Mouse (Mus musculus) neutrophil, adult 83 days (primary cell): ENCODE results near the gene Clmn. TPM values are rescaled to one million over a fixed set of nuclear protein-coding genes. Genes with fewer than 3 reads are reported as not detected.

Source experiments
- total RNA-seq, 2 experiments: library from RNA; stranded (reverse); gene quantifications; one replicate each; pipeline ENCODE4 v1.2.4; 2023

Clmn gene
- under 1 TPM; 0.04 to 0.11 TPM for total RNA-seq

DNA sequence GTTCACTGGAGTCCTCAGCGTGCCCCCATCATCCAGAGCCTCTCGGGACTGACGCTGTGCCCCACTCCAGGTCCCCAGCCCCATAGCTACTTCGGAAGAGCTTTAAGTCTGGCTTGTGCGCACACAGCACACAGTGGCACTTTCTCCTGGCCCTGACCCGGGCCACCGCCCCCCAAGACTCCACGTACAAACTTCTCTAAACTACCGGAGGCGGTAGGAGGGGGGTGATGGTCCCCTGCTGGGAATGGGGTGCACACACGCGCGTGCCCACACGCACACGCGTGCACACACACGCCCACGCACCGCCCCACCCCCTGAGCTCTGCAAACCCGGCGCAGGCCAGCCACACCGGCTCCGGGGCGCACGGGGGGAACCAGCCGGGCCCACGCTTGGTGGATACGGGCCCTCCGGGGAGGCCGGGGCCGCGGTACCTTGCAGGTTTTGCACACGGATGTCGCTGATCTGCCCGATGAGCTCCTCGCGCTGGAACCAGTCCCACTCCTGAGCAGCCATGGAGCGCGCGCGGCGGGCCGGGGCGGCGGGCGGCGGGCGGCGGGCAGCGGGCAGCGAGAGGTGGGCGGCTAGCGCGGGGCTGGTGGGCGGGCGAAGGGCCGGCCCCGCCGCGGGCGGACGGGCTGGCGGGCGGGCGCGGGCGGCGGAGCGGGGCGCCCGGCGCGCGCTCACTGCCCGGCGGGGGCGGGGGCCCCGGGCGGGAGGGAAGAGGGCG lies at the start of gene Clmn:
TSS of gene Clmn (minus strand) at position 638 of the 727 bp plus-strand sequence.

GRCm38 (mm10) chr12:104751814-104752765 lies 112.8 kb downstream of the Clmn start, which contains the start of gene Dicer1:
Gene Dicer1, minus strand, starts transcription at chr12:104751952.

Other genes with a start within 250 kb of the Clmn start
- 10 to 100 TPM; 42.9 to 43.7 TPM for gene Dicer1, start 113.1 kb downstream of the Clmn start, total RNA-seq
- 10 to 100 TPM; 33.1 to 35.9 TPM for gene Syne3, start 144.7 kb upstream of the Clmn start, total RNA-seq
- gene Glrx5, start 167.6 kb upstream of the Clmn start, total RNA-seq: 10 to 100 TPM; 25.7 to 45.1 TPM